Mouse (Mus musculus) right cerebral cortex, postnatal 25 days (tissue): ENCODE measurements around the gene Cit.
"Not testable (repeated sequence)": the region's sequence is repeated elsewhere in the genome, so short reads cannot be mapped to it uniquely, and the experiment has no call there.

Source experiments
- DNase-seq: peaks from one replicate; pipeline ENCODE4 v3.0.0; 2022

The Cit gene

DNA sequence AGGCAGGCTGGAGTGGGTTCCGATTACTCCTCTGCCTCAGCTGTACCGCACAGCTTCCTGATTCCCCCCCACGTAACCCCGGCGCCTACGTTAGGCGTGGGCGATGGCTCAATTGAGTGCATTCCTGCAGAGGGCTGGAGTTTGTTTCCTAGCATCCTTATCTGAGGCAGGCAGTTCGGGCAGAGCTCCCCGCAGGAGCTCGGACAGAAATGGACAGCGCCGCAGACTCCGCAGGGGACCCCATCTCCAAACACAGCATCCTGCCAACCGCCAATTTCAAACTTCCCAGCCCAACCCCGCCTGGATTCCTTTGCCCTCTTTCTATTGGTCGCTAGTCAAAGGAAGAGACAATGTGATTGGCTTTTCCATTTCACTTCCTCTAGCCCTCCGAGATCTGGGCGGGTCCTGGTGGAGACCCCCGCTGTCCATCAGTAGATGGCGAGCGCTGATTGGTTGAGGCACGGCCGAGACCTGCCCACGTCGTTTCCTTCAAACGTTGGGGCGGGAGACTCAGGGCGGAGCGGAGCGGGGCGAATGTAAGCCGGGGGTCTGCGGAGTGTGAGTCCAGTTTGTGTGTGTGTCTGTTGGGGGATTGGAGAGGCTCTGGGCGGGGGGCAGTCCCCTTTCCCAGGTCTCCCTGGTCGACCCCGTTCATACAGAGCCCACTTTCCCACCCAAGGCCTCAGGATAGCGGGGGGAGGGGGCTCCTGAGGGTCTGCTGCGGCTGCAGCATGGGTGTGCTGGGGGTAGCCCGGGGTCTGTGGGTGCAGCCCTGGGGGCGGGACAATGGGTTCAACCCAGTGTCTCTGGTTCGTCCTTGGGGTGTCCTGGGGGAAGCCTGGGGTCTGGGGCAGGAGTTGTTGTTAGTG lies at the start of gene Cit:
Gene Cit (plus strand): TSS at position 513 of the 869 bp plus-strand sequence.
- DNase-seq, result peak; percentile 87

DNA sequence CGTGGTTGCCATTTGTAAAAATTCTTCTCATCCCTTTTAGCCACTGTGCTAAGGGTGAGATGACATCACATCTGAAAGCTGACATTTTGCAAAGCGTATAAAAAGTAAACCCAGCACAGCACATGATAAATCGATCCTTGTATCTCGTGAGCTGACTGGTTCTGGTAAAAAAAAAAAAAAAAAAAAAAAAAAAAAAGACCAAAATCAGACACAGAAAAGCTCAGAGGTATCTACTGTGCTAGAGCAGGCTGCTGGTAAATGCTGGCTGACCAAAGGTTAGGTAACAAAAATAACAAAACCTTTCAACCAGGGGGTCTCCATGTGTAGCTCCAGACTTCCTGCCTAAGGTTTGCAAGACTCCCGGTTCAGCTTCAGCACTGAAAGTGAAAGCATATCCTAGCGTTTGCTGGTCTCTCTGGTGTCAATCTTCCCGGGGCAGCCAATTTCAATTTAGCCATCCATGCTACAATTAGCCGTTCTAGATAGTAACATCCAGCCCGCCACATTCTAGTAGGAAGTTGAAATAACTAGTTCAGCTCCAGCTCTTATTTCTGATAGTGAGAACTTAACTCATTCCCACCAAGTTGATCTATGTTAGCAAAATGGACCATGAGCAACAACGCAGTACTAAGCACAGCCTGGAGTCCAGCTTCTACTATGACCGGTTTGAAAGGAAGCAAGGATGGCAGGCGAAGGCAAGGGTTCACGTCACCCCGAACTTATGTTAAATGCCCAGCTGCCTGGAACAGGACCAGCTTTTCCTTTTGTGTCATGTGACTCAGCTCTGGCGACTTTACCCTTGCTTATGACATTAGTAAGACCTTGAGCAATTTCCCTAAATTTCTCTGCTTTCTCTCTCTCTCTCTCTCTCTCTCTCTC lies 45.8 kb upstream of the Cit start:
- DNase-seq, result no peak

DNA sequence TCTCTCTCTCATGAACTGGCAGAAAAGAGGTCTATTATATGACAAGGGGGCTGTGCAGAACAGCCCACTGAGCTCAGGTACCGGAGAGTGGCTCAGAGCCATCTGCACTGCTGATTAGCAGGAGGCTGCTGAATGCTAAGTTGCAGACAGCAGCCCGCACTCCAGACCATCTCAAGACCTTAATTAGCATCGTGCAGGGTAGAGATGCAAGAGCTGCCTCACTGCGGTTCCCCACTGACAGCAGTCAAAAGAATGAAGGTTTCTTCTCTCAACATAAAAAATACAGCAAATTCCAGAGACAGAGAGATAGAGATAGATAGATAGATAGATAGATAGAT lies 45.2 kb upstream of the Cit start:
- no peak for DNase-seq

DNA sequence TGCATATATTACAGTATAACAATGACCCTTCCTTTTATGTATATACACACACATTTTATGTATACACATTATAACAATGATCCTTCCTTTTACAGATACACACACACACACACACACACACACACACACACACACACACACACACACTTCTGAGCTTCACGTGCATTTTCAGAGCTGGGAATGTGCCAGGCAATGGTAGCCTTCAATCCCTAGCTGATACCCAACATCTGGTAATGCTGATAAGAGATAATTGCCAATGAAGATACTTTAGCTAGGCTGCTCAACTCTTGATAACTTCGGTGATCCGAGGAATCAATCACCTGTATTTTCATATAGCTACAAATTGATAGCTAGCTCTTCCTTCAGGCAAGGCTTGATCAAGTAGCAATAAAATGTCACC lies 32.8 kb upstream of the Cit start:
- DNase-seq, result no peak

DNA sequence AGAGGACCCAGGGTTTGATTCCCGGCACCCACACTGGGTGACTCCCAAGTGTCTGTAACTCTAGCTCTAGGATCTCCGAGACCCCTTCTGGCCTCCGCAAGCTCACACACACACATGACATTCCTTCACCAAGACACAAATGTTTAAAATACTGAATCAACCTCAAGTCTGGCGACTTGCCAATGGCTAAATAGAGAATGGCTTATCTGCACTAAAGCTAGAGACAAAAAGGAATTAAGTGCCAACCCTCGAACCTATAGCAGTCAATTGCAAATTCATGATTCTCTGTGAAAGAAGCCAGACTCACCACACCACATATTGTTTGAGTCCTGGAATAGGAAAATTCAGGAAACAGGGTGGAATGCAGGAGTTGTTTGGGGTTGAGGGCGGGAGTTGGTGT lies 28.1 kb upstream of the Cit start:
- DNase-seq, result no peak

DNA sequence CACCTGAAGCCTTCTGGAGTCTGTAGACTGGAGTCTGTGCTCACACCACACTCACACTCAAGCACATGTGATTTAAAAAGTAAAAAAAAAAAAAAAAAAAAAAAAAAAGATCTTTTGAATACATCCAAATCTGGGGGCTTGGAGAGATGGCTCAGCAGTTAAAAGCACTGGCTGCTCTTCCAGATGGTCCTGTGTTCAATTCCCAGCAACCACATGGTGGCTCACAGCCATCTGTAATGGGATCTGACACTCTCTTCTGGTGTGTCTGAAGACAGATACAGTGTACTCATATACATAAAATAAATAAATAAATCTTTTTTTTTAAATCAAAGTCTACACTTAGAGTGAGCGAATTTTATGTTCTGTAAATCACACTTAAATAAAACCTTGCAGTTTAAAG lies 27.4 kb upstream of the Cit start:
- DNase-seq, result not testable (repeated sequence)

DNA sequence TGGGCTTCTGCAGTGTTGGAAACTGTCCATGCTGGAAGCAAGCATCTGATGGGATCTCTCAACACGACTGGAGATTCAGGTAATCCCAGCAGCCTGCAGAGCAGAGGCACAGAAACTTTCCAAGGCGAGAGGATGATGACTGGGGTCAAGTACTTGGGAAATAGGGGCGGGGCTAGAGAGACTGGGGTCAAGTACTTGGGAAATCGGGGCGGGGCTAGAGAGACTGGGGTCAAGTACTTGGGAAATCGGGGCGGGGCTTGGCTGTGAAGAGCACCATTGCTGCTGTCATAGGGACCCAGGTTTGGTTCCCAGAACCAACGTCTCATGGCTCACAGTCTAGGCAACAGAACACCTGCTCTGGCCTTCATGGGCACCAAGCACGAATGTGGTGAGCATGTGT lies 25.1 kb upstream of the Cit start:
- no peak for DNase-seq

DNA sequence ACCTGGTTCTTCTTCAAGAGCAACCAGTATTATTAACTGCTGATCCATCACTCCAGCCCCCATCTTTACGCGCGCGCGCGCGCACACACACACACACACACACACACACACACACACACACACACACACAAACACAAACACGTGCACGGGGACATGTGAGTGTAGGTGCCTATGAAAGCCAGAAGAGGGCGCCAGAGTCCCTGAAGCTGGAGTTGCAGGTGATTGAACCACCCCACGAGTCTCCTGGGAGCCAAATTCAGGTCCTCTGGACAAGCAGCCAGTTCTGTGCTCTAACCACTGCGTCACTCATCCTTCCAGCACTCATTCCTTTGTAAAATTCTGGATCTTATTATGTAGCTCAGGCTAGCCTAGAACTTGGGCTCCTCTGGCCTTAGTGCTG lies 23.9 kb upstream of the Cit start:
- no peak for DNase-seq

DNA sequence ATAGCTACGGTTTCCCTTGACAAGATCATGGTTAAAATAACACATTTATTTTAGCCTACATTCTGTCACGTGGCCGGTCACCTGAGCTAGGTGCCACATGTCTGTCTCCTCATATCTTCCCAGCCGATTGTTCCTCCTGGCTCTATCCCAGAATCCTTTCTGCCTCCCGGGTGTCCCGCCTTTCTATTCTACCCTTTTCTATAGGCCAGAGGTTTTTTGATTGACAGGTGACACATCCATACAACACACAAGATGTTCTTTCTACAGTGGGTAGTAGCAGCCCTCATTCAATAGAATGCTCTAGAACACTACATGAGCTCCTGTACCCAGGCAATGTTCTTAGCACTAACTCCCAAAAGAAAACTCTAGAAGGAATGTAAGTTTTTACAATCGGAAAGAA lies 23.2 kb upstream of the Cit start:
- DNase-seq, result no peak

DNA sequence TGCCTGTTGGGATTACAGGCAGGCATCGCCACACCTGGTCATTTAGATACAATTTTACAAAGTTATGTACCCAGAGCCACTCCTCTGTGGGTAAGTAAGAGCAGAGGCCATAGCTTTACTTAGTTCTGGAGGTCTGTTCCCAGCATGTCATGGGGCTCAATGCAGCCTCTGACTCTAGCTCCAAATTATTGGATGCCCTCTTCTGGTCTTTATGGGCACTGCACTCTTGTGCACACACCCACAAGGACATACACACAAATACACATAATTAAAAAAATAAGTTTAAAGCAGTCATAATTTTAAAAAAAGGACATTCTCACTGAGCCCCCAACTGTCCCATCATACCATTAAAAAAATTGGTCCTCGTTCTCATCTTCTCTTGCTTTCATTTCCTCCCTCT lies 12.3 kb upstream of the Cit start:
- DNase-seq, result no peak

DNA sequence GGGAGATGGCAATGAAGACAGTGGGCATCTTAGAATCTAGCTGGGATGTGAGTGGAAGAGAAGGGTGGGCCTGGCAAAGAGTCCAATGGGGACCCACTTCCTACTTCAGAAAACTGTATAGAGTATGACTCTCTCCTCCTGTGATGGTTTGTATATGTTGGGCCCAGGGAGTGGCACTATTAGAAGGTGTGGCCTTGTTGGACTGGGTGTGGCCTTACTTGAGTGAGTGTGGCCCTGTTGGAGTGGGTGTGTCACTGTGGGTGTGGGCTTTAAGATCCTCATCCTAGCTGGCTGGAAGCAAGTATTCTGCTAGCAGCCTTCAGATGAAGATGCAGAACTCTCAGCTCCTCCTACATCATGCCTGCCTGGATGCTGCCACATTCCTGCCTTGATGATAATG lies 11.3 kb upstream of the Cit start:
- not testable (repeated sequence) for DNase-seq

DNA sequence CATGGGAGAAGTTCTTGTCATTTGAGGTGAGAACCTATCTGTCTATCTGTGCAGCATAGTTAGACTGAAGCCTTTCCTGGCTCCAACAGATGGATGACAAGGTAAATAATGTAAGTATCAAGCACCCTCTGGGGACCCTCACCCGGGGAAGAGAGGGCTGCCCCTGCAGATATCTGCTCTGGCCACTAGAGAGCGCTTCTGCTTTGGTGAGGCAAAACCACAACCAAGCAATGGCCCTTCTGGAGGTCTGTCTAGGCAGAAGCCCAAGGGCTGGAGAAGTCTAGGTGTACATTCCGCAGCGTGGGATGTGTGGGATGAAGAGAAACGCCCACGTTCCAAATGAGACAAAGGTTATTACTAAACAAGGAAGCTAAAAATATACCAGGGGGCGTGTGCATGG lies 9.8 kb upstream of the Cit start:
- DNase-seq, result no peak

DNA sequence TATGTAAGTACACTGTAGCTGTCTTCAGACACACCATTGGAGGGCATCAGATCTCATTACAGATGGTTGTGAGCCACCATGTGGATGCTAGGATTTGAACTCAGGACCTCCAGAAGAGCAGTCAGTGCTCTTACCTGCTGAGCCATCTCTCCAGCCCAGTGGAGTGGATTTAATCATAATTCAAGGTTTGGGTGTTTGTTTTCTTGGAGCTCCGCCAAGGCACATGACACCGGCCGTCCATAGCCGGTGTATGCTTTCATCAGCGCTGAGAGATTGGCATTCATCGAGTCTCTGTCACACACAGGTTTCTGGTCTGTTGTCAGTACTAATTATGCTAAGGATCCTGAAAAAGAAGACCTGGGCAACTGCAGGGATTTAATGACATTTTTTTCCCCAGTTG lies 7.0 kb upstream of the Cit start:
- no peak for DNase-seq

DNA sequence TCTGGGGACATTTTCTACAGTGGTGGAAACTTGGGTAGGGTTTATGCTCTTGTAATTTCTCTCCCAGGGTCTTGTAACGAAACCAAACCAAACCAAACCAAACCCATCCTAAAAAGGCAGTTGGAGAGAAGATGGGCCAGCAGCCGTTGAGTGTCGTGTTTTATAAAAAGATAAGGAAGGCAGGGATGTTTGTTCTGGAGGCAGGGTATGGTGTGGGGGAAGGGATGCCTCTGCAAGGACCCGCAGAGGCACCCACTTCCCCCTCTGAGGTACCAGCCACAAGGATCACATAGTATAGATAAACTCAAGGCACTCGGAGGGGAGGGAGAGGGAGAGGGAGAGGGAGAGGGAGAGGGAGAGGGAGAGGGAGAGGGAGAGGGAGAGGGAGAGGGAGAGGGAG lies 4.6 kb upstream of the Cit start:
- DNase-seq, result no peak

DNA sequence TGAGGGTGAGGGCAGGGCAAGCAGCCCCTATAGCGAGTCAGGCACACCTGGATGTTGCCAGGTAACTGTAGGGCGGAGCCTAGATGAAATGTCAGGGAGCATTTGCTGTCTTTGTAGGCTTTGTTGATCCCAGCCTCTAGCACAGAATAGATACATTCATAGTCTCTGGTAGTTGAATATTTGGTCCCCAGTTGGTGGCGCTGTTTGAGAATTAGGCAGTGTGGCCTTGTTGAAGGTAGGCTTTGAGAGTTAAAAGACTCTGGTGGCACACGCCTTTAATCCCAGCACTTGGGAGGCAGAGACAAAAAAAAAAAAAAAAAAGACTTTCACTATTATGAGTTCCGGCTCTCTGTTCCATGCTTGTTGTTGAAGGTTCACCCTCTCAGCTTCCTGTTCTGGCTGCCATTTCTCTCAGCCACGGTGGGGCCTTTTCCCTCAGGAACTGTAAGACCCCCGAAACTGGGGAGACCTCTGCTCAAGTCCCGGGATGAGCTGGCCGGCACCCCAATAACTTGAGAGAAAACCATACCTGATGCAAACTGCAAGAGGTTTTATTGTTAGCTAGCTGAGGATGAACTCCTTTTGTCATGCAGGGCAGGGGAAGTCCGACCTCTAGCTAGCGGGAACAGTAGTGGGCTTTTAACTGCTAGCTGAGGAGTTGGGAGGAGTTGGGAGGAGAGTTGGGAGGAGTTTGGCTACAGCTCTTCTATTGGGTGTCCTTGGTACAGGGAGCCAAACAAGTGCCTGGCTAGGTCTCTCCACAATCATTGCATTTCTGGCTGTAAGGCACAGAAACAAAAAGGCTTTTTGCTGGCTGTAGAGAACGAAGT lies 3.9 kb upstream of the Cit start:
- no peak for DNase-seq

DNA sequence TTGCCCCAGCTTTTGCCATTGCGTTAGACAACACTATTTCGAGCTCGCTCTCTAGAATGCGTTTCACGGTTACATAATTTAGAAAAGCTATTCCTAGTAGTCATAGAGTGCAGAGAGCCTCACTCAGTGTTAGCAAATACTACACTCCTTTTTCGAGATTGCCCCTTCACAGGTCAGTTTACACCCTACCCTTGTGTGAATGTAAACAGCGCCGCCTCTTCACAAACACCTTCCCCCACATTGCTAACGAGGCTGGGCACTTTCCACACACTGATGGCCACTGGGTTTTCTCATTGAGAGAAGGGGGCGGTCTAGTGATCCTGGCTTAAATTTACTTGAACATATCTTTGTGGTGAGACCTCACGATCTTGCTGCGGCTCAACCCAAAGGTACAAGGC lies 711 bp upstream of the Cit start:
- no peak for DNase-seq

DNA sequence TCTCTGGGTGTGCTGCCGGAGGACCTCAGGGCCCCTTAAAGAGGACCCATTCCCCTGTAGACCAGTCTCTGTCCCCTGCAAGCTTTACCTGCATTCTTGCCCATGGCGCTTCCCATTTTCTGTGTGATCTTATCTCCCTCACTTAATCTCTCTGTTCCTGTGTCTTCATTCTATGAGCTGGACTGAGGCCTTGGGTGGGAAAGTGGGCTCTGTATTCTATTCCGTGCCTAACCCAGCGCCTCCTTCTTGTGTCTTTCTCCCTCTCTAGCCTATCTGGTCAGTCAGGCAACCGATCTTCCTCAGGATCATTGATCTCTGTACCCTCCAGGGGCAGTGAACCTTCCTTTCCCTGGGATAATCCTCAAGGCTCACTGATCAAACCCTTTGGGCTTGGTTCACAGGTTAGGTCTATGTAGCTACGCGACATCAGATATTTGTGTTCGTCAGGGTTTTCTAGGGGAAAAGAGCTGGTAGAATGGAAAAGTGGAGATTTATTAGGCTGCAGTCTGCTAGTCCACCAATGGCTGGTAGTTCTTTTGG lies 627 bp downstream of the Cit start:
- no peak for DNase-seq

DNA sequence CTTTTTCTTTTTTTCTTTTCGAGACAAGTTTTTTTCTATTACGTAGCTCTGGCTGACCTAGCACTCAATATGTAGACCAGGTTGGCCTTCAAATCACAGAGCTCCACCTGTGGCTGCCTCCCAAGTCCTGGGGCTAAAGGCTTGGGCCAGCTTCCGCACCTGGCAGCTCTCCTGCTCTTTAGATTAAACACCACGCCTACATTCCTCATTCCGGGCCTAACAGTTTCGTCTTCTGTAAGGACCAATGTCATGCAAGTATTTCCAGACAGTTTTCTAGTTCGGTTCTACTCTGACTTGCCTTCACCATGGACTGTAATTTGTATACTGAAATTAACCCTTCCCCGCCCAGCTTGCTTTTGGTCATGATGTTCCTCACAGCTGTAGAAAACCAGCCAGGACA lies 2.1 kb downstream of the Cit start:
- DNase-seq, result no peak

DNA sequence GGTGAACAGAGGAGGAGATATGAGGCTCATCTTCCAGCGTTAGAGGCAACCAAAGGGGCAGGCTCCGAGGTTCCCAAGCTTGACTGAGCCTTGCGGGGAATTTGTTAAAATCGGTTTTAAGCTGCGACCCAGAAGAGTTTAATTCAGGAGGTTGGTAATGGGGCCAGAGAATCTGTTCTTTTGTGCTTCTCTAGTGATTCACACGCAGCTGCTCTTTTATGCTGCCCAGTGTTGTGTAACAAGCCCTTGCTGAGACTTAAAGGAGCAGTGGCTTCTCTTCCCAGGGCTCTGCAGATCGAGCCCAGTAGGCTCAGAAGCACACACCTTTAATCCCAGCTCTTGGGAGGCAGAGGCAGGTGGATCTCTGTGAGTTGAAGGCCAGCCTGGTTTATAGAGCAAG lies 3.4 kb downstream of the Cit start:
- no peak for DNase-seq

DNA sequence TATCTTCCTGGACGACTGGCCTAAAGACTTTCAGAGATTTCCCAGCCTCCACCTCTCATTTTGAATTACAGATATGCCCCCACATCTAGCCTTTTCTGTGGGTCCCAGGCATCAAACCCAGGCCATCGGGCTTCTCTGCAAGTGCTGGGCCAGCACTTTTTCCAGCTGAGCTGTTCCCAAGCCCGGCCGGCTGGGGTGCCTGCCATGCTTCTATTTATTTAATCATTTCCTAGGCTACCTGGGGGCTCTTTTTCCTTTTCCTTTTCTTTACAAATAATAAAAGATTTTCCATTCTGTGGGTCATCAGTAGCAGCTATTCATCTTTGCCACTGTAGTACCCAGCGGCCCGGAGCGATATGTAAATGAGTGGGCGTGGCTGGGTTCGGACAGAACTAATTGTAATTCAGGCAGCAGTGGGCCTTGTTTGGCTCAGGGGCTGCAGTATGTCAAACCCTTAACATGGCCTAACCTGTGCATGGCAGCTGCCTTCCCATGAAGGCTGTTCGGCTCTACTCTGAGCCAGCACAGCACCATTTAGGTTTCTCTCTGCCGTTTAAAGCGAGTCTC lies 4.3 kb downstream of the Cit start:
- DNase-seq, result no peak

DNA sequence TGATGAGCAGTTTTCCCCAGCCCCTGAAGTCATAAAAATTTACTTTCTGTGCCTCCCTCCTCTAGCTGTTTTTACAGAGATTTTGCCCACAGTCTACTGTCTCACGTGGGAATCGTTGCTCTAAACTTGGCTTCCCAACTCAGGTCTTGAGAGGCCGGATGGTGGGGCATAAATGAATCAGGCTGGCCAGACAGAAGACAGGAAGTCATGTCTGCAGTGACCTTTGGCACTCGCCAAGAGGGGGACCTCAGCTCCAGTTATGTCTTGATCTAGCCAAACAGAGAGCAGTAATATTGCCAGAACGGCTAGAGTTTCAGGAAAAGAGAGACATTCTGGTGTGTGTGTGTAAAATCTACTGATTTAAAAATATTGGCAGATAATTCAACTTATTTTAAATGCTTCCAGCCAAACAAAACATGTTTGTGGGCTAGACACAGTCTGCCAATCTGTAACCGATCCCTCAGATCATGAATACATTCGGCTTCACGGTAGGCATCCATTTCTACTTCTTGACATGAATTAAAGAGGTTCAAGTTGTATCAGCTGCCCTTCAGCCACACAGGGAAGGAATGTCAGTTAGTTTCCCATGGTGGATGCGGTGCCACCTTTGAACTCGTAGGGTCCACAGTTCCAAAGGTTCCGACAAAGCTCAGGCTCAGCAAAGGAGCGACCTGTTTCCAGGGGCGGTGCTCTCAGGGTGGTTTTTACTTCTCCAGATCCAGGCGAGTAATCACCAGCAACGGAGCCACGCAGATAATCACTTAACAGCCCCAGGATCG lies 5.4 kb downstream of the Cit start:
- DNase-seq, result no peak

DNA sequence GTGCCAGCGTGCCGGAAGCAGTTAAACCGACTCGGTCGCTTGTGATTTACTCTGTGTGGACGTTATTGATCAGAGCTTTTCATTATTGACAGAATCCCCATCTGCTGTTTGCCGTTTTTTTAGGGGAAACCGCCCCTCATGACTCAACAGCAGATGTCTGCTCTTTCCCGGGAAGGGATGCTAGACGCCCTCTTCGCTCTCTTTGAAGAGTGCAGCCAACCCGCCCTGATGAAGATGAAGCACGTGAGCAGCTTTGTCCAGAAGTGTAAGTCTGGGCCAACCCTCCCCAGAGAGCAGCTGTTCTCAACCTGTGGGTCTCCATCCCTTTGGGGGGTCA lies 5.9 kb downstream of the Cit start:
- no peak for DNase-seq
